Mouse (Mus musculus) hindbrain, embryonic 13.5 days (tissue): ENCODE measurements around the gene Retreg3. TPM values are rescaled to one million over a fixed set of nuclear protein-coding genes. Genes with fewer than 3 reads are reported as not detected.

Experiments used
- ATAC-seq: fragments of 200-750 bp; cut with Nextera tagmentation; 2 replicates; pipeline ENCODE4 v1.8.0; 2017; ENCODE audit warnings: moderate TSS enrichment; ENCODE audit not compliant: low FRiP score
- H3K27ac ChIP-seq: fragments of 300-500 bp; sonication (generic); 2 replicates; pipeline ENCODE4 v1.5.1; 2015; ENCODE audit warnings: inconsistent platforms, mild to moderate bottlenecking, moderate library complexity
- H3K27me3 ChIP-seq: fragments of 300-500 bp; sonication (generic); 2 replicates; pipeline ENCODE4 v1.6.1; 2015; ENCODE audit warnings: mild to moderate bottlenecking, inconsistent platforms
- H3K36me3 ChIP-seq: fragments of 300-500 bp; sonication (generic); 2 replicates; pipeline ENCODE4 v1.6.1; 2015; ENCODE audit warnings: mild to moderate bottlenecking, inconsistent platforms
- H3K4me1 ChIP-seq: fragments of 300-500 bp; sonication (generic); replicated peaks from 2 replicates; pipeline ENCODE4 v1.6.1; 2015; ENCODE audit warnings: inconsistent platforms
- H3K4me2 ChIP-seq: fragments of 300-500 bp; sonication (generic); 2 replicates; pipeline ENCODE4 v1.6.1; 2015; ENCODE audit warnings: inconsistent platforms, mild to moderate bottlenecking, moderate library complexity
- H3K4me3 ChIP-seq: fragments of 300-500 bp; sonication (generic); 2 replicates; pipeline ENCODE4 v1.5.1; 2015; ENCODE audit warnings: mild to moderate bottlenecking, inconsistent platforms
- H3K9ac ChIP-seq: fragments of 300-500 bp; sonication (generic); 2 replicates; pipeline ENCODE4 v1.6.1; 2015; ENCODE audit warnings: mild to moderate bottlenecking, inconsistent platforms
- H3K9me3 ChIP-seq: fragments of 300-500 bp; sonication (generic); 2 replicates; pipeline ENCODE4 v1.6.1; 2016; ENCODE audit warnings: inconsistent platforms
- WGBS: fragments of 180-500 bp; shearing (Covaris S2); methylation state at CpG from one replicate; pipeline ENCODE4 v1.1.7; 2015; 5-methylcytosine and 5-hydroxymethylcytosine counted together
- microRNA-seq: library from miRNA; unstranded; fragments of <30 nt; microRNA quantifications from one replicate; pipeline ENCODE4, GENCODE M21; 2016
- polyA plus RNA-seq: library from polyadenylated mRNA; unstranded; fragments of >200 nt; fragmentation: Nextera tagmentation; extraction: Ambion mirVana; gene quantifications from 2 replicates; pipeline ENCODE4 v1.2.1, GENCODE M21; 2015

Gene Retreg3
- polyA plus RNA-seq, 1 experiment from 2014 or later = 27.7 TPM

GRCm38 (mm10) chr11:101053974-101054373, 65.7 kb downstream of the Retreg3 start:
- H3K9me3 ChIP-seq = no peaks in the 10 kb centered on the region
- no peak overlapping the region for H3K4me2 ChIP-seq
- 100% methylated on average over 1 of the region's 1 CpGs for WGBS
- no peaks in the 10 kb centered on the region for H3K27me3 ChIP-seq
- no peak overlapping the region for H3K9ac ChIP-seq
- no peak overlapping the region for H3K27ac ChIP-seq
- H3K4me1 ChIP-seq = no peaks in the 10 kb centered on the region
- no peak for ATAC-seq
- H3K4me3 ChIP-seq = no peak overlapping the region
- H3K36me3 ChIP-seq = peaks cover 99% of the 10 kb centered on the region

GRCm38 (mm10) chr11:101052751-101053473, 66.8 kb downstream of the Retreg3 start:
- peaks cover 99% of the 10 kb centered on the region for H3K36me3 ChIP-seq
- H3K4me1 ChIP-seq = no peaks in the 10 kb centered on the region
- H3K9ac ChIP-seq = no peak overlapping the region
- no peak overlapping the region for H3K27ac ChIP-seq
- no peak overlapping the region for H3K4me2 ChIP-seq
- H3K27me3 ChIP-seq = no peaks in the 10 kb centered on the region
- no peaks in the 10 kb centered on the region for H3K9me3 ChIP-seq
- WGBS = 95% methylated on average over 10 of the region's 10 CpGs
- ATAC-seq = no peak
- no peak overlapping the region for H3K4me3 ChIP-seq

- WGBS = 90% methylated on average over 8 of the region's 8 CpGs
- Histone ChIP-seq H3K36me3 (peaks cover 99% of the 10 kb centered on the region), H3K4me3 (no peak overlapping the region), H3K9ac (no peak overlapping the region), H3K4me1 (no peaks in the 10 kb centered on the region), H3K9me3 (no peaks in the 10 kb centered on the region), H3K27me3 (no peaks in the 10 kb centered on the region), H3K27ac (no peak overlapping the region), H3K4me2 (no peak overlapping the region)
- ATAC-seq = no peak
Observed at GRCm38 (mm10) chr11:101051617-101052016, 68.1 kb downstream of the Retreg3 start.

- Histone ChIP-seq H3K9me3 (no peaks in the 10 kb centered on the region), H3K4me2 (no peak overlapping the region), H3K36me3 (peaks cover 99% of the 10 kb centered on the region), H3K9ac (no peak overlapping the region), H3K27me3 (no peaks in the 10 kb centered on the region), H3K4me1 (no peaks in the 10 kb centered on the region), H3K4me3 (no peak overlapping the region), H3K27ac (no peak overlapping the region)
- 87% methylated on average over 6 of the region's 6 CpGs for WGBS
- no peak for ATAC-seq
Observed at GRCm38 (mm10) chr11:101051051-101051493, 68.6 kb downstream of the Retreg3 start.

GRCm38 (mm10) chr11:101050359-101050758, 69.3 kb downstream of the Retreg3 start:
- H3K27me3 ChIP-seq = no peaks in the 10 kb centered on the region
- H3K9me3 ChIP-seq = no peaks in the 10 kb centered on the region
- ATAC-seq = no peak
- H3K36me3 ChIP-seq = peaks cover 99% of the 10 kb centered on the region
- no peak overlapping the region for H3K4me2 ChIP-seq
- H3K4me3 ChIP-seq = no peak overlapping the region
- H3K4me1 ChIP-seq = no peaks in the 10 kb centered on the region
- 84% methylated on average over 9 of the region's 9 CpGs for WGBS
- no peak overlapping the region for H3K27ac ChIP-seq
- H3K9ac ChIP-seq = no peak overlapping the region

GRCm38 (mm10) chr11:101047502-101047901, 72.2 kb downstream of the Retreg3 start:
- no peaks in the 10 kb centered on the region for H3K4me1 ChIP-seq
- 85% methylated on average over 3 of the region's 3 CpGs for WGBS
- ATAC-seq = no peak

GRCm38 (mm10) chr11:101046440-101046839, 73.3 kb downstream of the Retreg3 start:
- Histone ChIP-seq H3K9ac (no peak overlapping the region), H3K27ac (no peak overlapping the region), H3K9me3 (no peaks in the 10 kb centered on the region), H3K4me2 (no peak overlapping the region), H3K4me3 (no peak overlapping the region), H3K4me1 (no peaks in the 10 kb centered on the region), H3K36me3 (peaks cover 96% of the 10 kb centered on the region), H3K27me3 (no peaks in the 10 kb centered on the region)
- WGBS = 75% methylated on average over 9 of the region's 9 CpGs
- no peak for ATAC-seq

More at GRCm38 (mm10) chr11:101047502-101047901, 72.2 kb downstream of the Retreg3 start:
- H3K27me3 ChIP-seq = no peaks in the 10 kb centered on the region
- no peak overlapping the region for H3K27ac ChIP-seq
- no peak overlapping the region for H3K4me3 ChIP-seq
- H3K4me2 ChIP-seq = no peak overlapping the region
- H3K9me3 ChIP-seq = no peaks in the 10 kb centered on the region
- H3K9ac ChIP-seq = no peak overlapping the region
- peaks cover 98% of the 10 kb centered on the region for H3K36me3 ChIP-seq

Small RNAs within 50 kb of the gene (microRNA-seq; reads per million reads assigned to microRNA genes)
- gene Gm27626 = not detected

Other genes starting within 250 kb of the Retreg3 start
- gene Stat3, start 180.4 kb downstream of the Retreg3 start, polyA plus RNA-seq = 51.5 and 53.3 TPM in 2 replicates
- 42.0 and 43.9 TPM in 2 replicates for gene Cavin1, start 149.0 kb downstream of the Retreg3 start, polyA plus RNA-seq
- 108 and 110 TPM in 2 replicates for gene Atp6v0a1, start 110.4 kb downstream of the Retreg3 start, polyA plus RNA-seq
- gene Naglu, start 49.9 kb downstream of the Retreg3 start, polyA plus RNA-seq = 10.7 and 11.3 TPM in 2 replicates
- gene Hsd17b1, start 41.5 kb downstream of the Retreg3 start, polyA plus RNA-seq = 0.49 TPM in 1 of 2 replicates, not detected in the other
- gene Coasy, start 37.3 kb downstream of the Retreg3 start, polyA plus RNA-seq = 41.9 and 44.1 TPM in 2 replicates
- gene Mlx, start 32.6 kb downstream of the Retreg3 start, polyA plus RNA-seq = 88.1 and 91.0 TPM in 2 replicates
- gene Psmc3ip, start 24.5 kb downstream of the Retreg3 start, polyA plus RNA-seq = 23.4 and 26.3 TPM in 2 replicates
- gene Tubg1, start within 50 bp of the Retreg3 start, polyA plus RNA-seq = 79.6 and 84.0 TPM in 2 replicates
- gene Tubg2, start 36.0 kb upstream of the Retreg3 start, polyA plus RNA-seq = 34.6 and 38.2 TPM in 2 replicates
- gene Cntnap1, start 50.6 kb upstream of the Retreg3 start, polyA plus RNA-seq = 2.6 and 2.8 TPM in 2 replicates
- gene Plekhh3, start 51.5 kb upstream of the Retreg3 start, polyA plus RNA-seq = 8.7 and 10.2 TPM in 2 replicates
- 0.13 and 0.18 TPM in 2 replicates for gene Ccr10, start 55.5 kb upstream of the Retreg3 start, polyA plus RNA-seq
- 20.4 and 20.7 TPM in 2 replicates for gene Ezh1, start 106.6 kb upstream of the Retreg3 start, polyA plus RNA-seq
- gene Ramp2, start 126.1 kb upstream of the Retreg3 start, polyA plus RNA-seq = 84.8 and 94.9 TPM in 2 replicates
- gene Vps25, start 133.8 kb upstream of the Retreg3 start, polyA plus RNA-seq = 110 and 115 TPM in 2 replicates
- 7.0 and 7.7 TPM in 2 replicates for gene Wnk4, start 140.7 kb upstream of the Retreg3 start, polyA plus RNA-seq
- 1.3 TPM in 2 replicates for gene Cntd1, start 159.1 kb upstream of the Retreg3 start, polyA plus RNA-seq
- 216 and 226 TPM in 2 replicates for gene Coa3, start 159.2 kb upstream of the Retreg3 start, polyA plus RNA-seq
- gene Becn1, start 182.4 kb upstream of the Retreg3 start, polyA plus RNA-seq = 166 and 188 TPM in 2 replicates
- 118 and 122 TPM in 2 replicates for gene Psme3, start 196.3 kb upstream of the Retreg3 start, polyA plus RNA-seq
- 1.9 and 2.4 TPM in 2 replicates for gene Aoc2, start 205.2 kb upstream of the Retreg3 start, polyA plus RNA-seq
- not detected in 2 replicates for gene Aoc3, start 210.7 kb upstream of the Retreg3 start, polyA plus RNA-seq
- not detected in 2 replicates for gene G6pc, start 247.7 kb upstream of the Retreg3 start, polyA plus RNA-seq